Mouse (Mus musculus): ENCODE measurements around the gene Foxp2.

- TF ChIP-seq GATA1 (IDR thresholded peaks at IDR 0.05; ENCODE audit: low read length) (no peak), TAL1 (IDR thresholded peaks at IDR 0.05; ENCODE audit: low read length) (no peak)
These were observed 454.7 kb downstream of the Foxp2 start for GRCm38 (mm10) chr6:15355852-15356251.

Measured in erythroblast, embryonic 14.5 days (primary cell).